30 mouse cellular contexts compared by ENCODE assay signal in genomic region chr3:153790455-153790856, GRCm38 (mm10). TPM values are rescaled to one million over a fixed set of nuclear protein-coding genes. Genes with fewer than 3 reads are reported as not detected.
DNase-seq lines count a peak whose midpoint lies in the region; ATAC-seq and TF ChIP-seq lines count a peak whose summit lies in the region.
"Had no signal": no experiment of that assay in that cellular context is flagged by ENCODE, and none has a peak within 500 bp of the region (broad histone marks: within the 10 kb centered on the region; RNA-seq: fewer than 3 reads in every experiment).

No protein-coding gene starts in this region.

- DNase-seq in heart, embryonic 10.5 days (ENCODE audit: low spot score), result no peak
- DNase-seq in heart, adult 18-20 months, result no peak
- DNase-seq in MEL (ENCODE audit: low read depth, low spot score), result peak; percentile 90
- DNase-seq in left cerebral cortex, postnatal 14 days (ENCODE audit: low spot score in 2 of 2), result no peak
- no peak for DNase-seq in lung, postnatal 4 days
- no peak for DNase-seq in urinary bladder, postnatal 14 days (ENCODE audit: low spot score)
- DNase-seq: cerebellum, adult 11 months; cerebellum, postnatal 10 days; gastrocnemius, postnatal 14 days; kidney, postnatal 36 days; left cerebral cortex, postnatal 4 days; thymus, adult 18-20 months; thymus, postnatal 4 days had no signal

- ATAC-seq in granulocyte monocyte progenitor cell, adult 5-6 weeks (replicated peaks; ENCODE audit: poor library complexity, severe bottlenecking), result peak; percentile 52
- ATAC-seq in liver, embryonic 15.5 days (ENCODE audit: insufficient read depth), result no peak
- ATAC-seq: CD4-positive, CD25-positive, alpha-beta regulatory T cell, adult 4 months; forebrain, embryonic 16.5 days; hindbrain, embryonic 16.5 days had no signal

- H3K9ac ChIP-seq in MEL (ENCODE audit: control insufficient read depth, low read depth, low read length, poor library complexity, severe bottlenecking), result peak overlapping the region; percentile 91
- peak overlapping the region; percentile 44 for H3K9ac ChIP-seq in liver, embryonic 15.5 days
- H3K9ac ChIP-seq: embryonic facial prominence, embryonic 12.5 days; intestine, embryonic 15.5 days; limb, embryonic 15.5 days; midbrain, embryonic 12.5 days had no signal

- 68% methylated on average over 7 of the region's 7 CpGs for WGBS in heart, embryonic 10.5 days
- WGBS in liver, embryonic 15.5 days (ENCODE audit: insufficient replicate concordance), result 11% methylated on average over 7 of the region's 7 CpGs

- TF ChIP-seq EP300 in MEL (IDR thresholded peaks at IDR 0.05; ENCODE audit: low read depth in 1 of 2, low read length in 2 of 2), result peak; percentile 51 to 68; a peak in 3 of 4 replicates

- H3K79me2 ChIP-seq in MEL (ENCODE audit: control insufficient read depth, insufficient read depth, low read length, poor library complexity), result peaks cover 5% of the 10 kb centered on the region; the same call in 1 of the 2 replicates

- H3K27me3 ChIP-seq in heart, embryonic 10.5 days (ENCODE audit: insufficient read depth, poor library complexity, severe bottlenecking), result peaks cover 9% of the 10 kb centered on the region; the same call in 1 of the 2 replicates
- no peaks in the 10 kb centered on the region for H3K27me3 ChIP-seq in MEL (ENCODE audit: control insufficient read depth in 1 of 2, insufficient read depth in 2 of 2, low read length in 2 of 2)
- H3K27me3 ChIP-seq in liver, embryonic 15.5 days, result no peaks in the 10 kb centered on the region
- H3K27me3 ChIP-seq: embryonic facial prominence, embryonic 12.5 days; intestine, embryonic 15.5 days; limb, embryonic 15.5 days; midbrain, embryonic 12.5 days had no signal

- no peak overlapping the region for H3K4me3 ChIP-seq in heart, embryonic 10.5 days
- peak overlapping the region; percentile 48 to 67 for H3K4me3 ChIP-seq in MEL (ENCODE audit: control insufficient read depth in 1 of 2, insufficient read depth in 1 of 2, low read depth in 2 of 2, low read length in 2 of 2)
- H3K4me3 ChIP-seq in liver, embryonic 15.5 days (replicated peaks), result peak overlapping the region; percentile 7; the same call in 1 of the 2 replicates
- H3K4me3 ChIP-seq: embryonic facial prominence, embryonic 12.5 days; intestine, embryonic 15.5 days; left cerebral cortex, adult 2 months; limb, embryonic 15.5 days; midbrain, embryonic 12.5 days had no signal

- H3K4me2 ChIP-seq in liver, embryonic 15.5 days, result peak overlapping the region; percentile 60
- H3K4me2 ChIP-seq: embryonic facial prominence, embryonic 12.5 days; intestine, embryonic 15.5 days; limb, embryonic 15.5 days; midbrain, embryonic 12.5 days had no signal

- peaks cover 25% of the 10 kb centered on the region for H3K4me1 ChIP-seq in heart, embryonic 10.5 days
- peaks cover 33 to 49% of the 10 kb centered on the region in 2 experiments for H3K4me1 ChIP-seq in MEL (ENCODE audit: control insufficient read depth in 1 of 2, insufficient read depth in 2 of 2, low read length in 2 of 2)
- H3K4me1 ChIP-seq in liver, embryonic 15.5 days (replicated peaks), result peaks cover 63% of the 10 kb centered on the region
- H3K4me1 ChIP-seq: embryonic facial prominence, embryonic 12.5 days; intestine, embryonic 15.5 days; limb, embryonic 15.5 days; midbrain, embryonic 12.5 days had no signal

- intact Hi-C loops in left cerebral cortex, postnatal 14 days (cut with DNase I), result no loop called here

- peak overlapping the region; percentile 75 for H3K27ac ChIP-seq in heart, embryonic 10.5 days
- H3K27ac ChIP-seq in MEL (ENCODE audit: control insufficient read depth, low read depth, low read length), result peak overlapping the region; percentile 99
- peak overlapping the region; percentile 95 for H3K27ac ChIP-seq in liver, embryonic 15.5 days (replicated peaks)
- H3K27ac ChIP-seq: embryonic facial prominence, embryonic 12.5 days; intestine, embryonic 15.5 days; left cerebral cortex, adult 2 months; limb, embryonic 15.5 days; macrophage; midbrain, embryonic 12.5 days had no signal

- no peak for TF ChIP-seq CTCF in MEL (IDR thresholded peaks at IDR 0.05 in 2 of 3, conservative IDR thresholded peaks at IDR 0.05 in 1 of 3; ENCODE audit: control insufficient read depth in 1 of 3, insufficient read depth in 1 of 3, low read depth in 2 of 3, low read length in 3 of 3, poor library complexity in 1 of 3, severe bottlenecking in 1 of 3)

- TF ChIP-seq RAD21 in MEL (IDR thresholded peaks at IDR 0.05; ENCODE audit: low read depth, low read length), result no peak

- H3K9me3 ChIP-seq in heart, embryonic 10.5 days, result no peaks in the 10 kb centered on the region
- no peaks in the 10 kb centered on the region for H3K9me3 ChIP-seq in MEL (replicated peaks; ENCODE audit: insufficient read depth, low read length)
- H3K9me3 ChIP-seq in liver, embryonic 15.5 days (replicated peaks), result no peaks in the 10 kb centered on the region
- H3K9me3 ChIP-seq: embryonic facial prominence, embryonic 12.5 days; intestine, embryonic 15.5 days; limb, embryonic 15.5 days; midbrain, embryonic 12.5 days had no signal

- peak; percentile 61 to 77; a peak in 3 of 4 replicates for TF ChIP-seq POLR2A in MEL (IDR thresholded peaks at IDR 0.05; ENCODE audit: control insufficient read depth in 1 of 2, insufficient read depth in 1 of 2, low read depth in 1 of 2, low read length in 2 of 2, poor library complexity in 1 of 2)

- H3K36me3 ChIP-seq in heart, embryonic 10.5 days, result no peaks in the 10 kb centered on the region
- peaks cover 0 to 47% of the 10 kb centered on the region in 2 experiments; a peak in 2 of 4 replicates for H3K36me3 ChIP-seq in MEL (ENCODE audit: control insufficient read depth in 1 of 2, insufficient read depth in 2 of 2, low read length in 2 of 2)
- no peaks in the 10 kb centered on the region for H3K36me3 ChIP-seq in liver, embryonic 15.5 days (replicated peaks)
- H3K36me3 ChIP-seq: embryonic facial prominence, embryonic 12.5 days; intestine, embryonic 15.5 days; limb, embryonic 15.5 days; midbrain, embryonic 12.5 days had no signal

TF ChIP-seq in MEL, 35 proteins besides CTCF, POLR2A, EP300 and RAD21 (continues in another document):
- no peak for TF ChIP-seq UBTF (IDR thresholded peaks at IDR 0.05; ENCODE audit: borderline replicate concordance, insufficient read depth, low read depth, low read length)
- no peak for TF ChIP-seq CHD1 (IDR thresholded peaks at IDR 0.05; ENCODE audit: low read depth, low read length)
- TF ChIP-seq ZKSCAN1 (IDR thresholded peaks at IDR 0.05; ENCODE audit: low read depth, low read length), result no peak
- peak; percentile 58 for TF ChIP-seq TCF12 (IDR thresholded peaks at IDR 0.05; ENCODE audit: low read depth, low read length)
- no peak for TF ChIP-seq GABPA (IDR thresholded peaks at IDR 0.05; ENCODE audit: low read depth, low read length)
- no peak for TF ChIP-seq RCOR1 (IDR thresholded peaks at IDR 0.05; ENCODE audit: low read depth, low read length)
- peak; percentile 60; the same call in 1 of the 2 replicates for TF ChIP-seq POLR2AphosphoS2 (IDR thresholded peaks at IDR 0.05; ENCODE audit: low read length)
- 0 out of 2 replicates have a peak, but pooled peaks have one; percentile 12 for TF ChIP-seq MAFK (IDR thresholded peaks at IDR 0.05; ENCODE audit: borderline replicate concordance, low read depth, low read length)
- no peak for TF ChIP-seq NRF1 (IDR thresholded peaks at IDR 0.05; ENCODE audit: insufficient read depth, low read depth, low read length, poor library complexity, severe bottlenecking)
- TF ChIP-seq MAZ (IDR thresholded peaks at IDR 0.05; ENCODE audit: low read depth, low read length), result peak; percentile 85
- peak; percentile 93 for TF ChIP-seq ZMIZ1 (IDR thresholded peaks at IDR 0.05; ENCODE audit: low read depth, low read length)
- peak; percentile 56 for TF ChIP-seq GATA1 (IDR thresholded peaks at IDR 0.05; ENCODE audit: low read depth, low read length)
- TF ChIP-seq NELFE (IDR thresholded peaks at IDR 0.05; ENCODE audit: low read depth, low read length), result peak; percentile 74
- TF ChIP-seq ZC3H11A (IDR thresholded peaks at IDR 0.05; ENCODE audit: low read depth, low read length), result no peak; the same call in 1 of the 2 replicates
- no peak for TF ChIP-seq E2F4 (IDR thresholded peaks at IDR 0.05; ENCODE audit: borderline replicate concordance, low read depth, low read length)
- no peak for TF ChIP-seq JUND (IDR thresholded peaks at IDR 0.05; ENCODE audit: low read depth, low read length)
- TF ChIP-seq USF2 (IDR thresholded peaks at IDR 0.05; ENCODE audit: borderline replicate concordance in 1 of 2, insufficient read depth in 1 of 2, low read depth in 1 of 2, low read length in 2 of 2), result no peak
- TF ChIP-seq ETS1 (IDR thresholded peaks at IDR 0.05; ENCODE audit: low read depth, low read length), result peak; percentile 65
- TF ChIP-seq ELF1 (IDR thresholded peaks at IDR 0.05; ENCODE audit: low read depth, low read length), result no peak; the same call in 1 of the 2 replicates
- peak; percentile 85 for TF ChIP-seq TBP (IDR thresholded peaks at IDR 0.05; ENCODE audit: low read depth, low read length)
- TF ChIP-seq SIN3A (IDR thresholded peaks at IDR 0.05; ENCODE audit: low read length), result peak; percentile 74
- no peak for TF ChIP-seq ZNF384 (IDR thresholded peaks at IDR 0.05; ENCODE audit: low read depth, low read length)
- peak; percentile 23; the same call in 1 of the 2 replicates for TF ChIP-seq MAX (IDR thresholded peaks at IDR 0.05; ENCODE audit: low read length)
- peak; percentile 64; the same call in 1 of the 2 replicates for TF ChIP-seq MYC (IDR thresholded peaks at IDR 0.05; ENCODE audit: low read depth, low read length)
- TF ChIP-seq USF1 (IDR thresholded peaks at IDR 0.05; ENCODE audit: low read depth, low read length), result no peak
- TF ChIP-seq MEF2A (IDR thresholded peaks at IDR 0.05; ENCODE audit: extremely low read depth, insufficient replicate concordance, low read depth, low read length, poor library complexity, severe bottlenecking), result no peak
- no peak; the same call in 1 of the 2 replicates for TF ChIP-seq KAT2A (conservative IDR thresholded peaks at IDR 0.05; ENCODE audit: low read depth, low read length)
- no peak for TF ChIP-seq CHD2 (IDR thresholded peaks at IDR 0.05; ENCODE audit: low read length)

RNA-seq across cellular contexts. Expression of gene Asb17, which starts 53.6 kb away (rescaled TPM):
- 1.0 and 2.0 TPM in 2 replicates for polyA plus RNA-seq in heart, embryonic 10.5 days (2016; fragmentation: Nextera tagmentation; extraction: Ambion mirVana)
- total RNA-seq in heart, adult 18-20 months (2021), result not detected
- 9.0 and 9.7 TPM in 2 replicates for total RNA-seq in MEL (2012; rRNA removed)
- 1 to 10 TPM in 1 of 2 experiments, not detected in 1; 5.7 TPM for polyA plus RNA-seq in MEL (2012; ENCODE audit: insufficient read depth in 1 of 2, insufficient read length in 2 of 2, low read depth in 1 of 2, low replicate concordance in 2 of 2, missing spikeins in 1 of 2)
- total RNA-seq in granulocyte monocyte progenitor cell, adult 5-6 weeks (2014; fragmentation: Nextera tagmentation), result not detected in 2 replicates
- total RNA-seq in granulocyte monocyte progenitor cell, adult 5-6 weeks (2017), result not detected in 2 replicates
- polyA plus RNA-seq in liver, embryonic 15.5 days (2015; fragmentation: Nextera tagmentation; extraction: Ambion mirVana), result 2.6 and 3.0 TPM in 2 replicates
- total RNA-seq in left cerebral cortex, postnatal 14 days (2021), result not detected
- total RNA-seq: adrenal gland, adult 2 months; adrenal gland, postnatal 4 days; gastrocnemius, postnatal 14 days; hematopoietic stem cell, adult 5-6 weeks; left cerebral cortex, adult 2 months; left cerebral cortex, postnatal 4 days; monocyte, adult 5-6 weeks had no signal
- polyA plus RNA-seq: adrenal gland, adult 2 months; CD4-positive, CD25-positive, alpha-beta regulatory T cell, adult 4 months; forebrain, embryonic 16.5 days; intestine, embryonic 15.5 days; kidney, embryonic 14.5 days; macrophage; small intestine, adult 2 months had no signal
